Mouse (Mus musculus) midbrain, embryonic 16.5 days (tissue): ENCODE measurements around the gene Nbea. TPM values are rescaled to one million over a fixed set of nuclear protein-coding genes. Genes with fewer than 3 reads are reported as not detected.

Experiments
- ATAC-seq: fragments of 200-750 bp; cut with Nextera tagmentation; 2 replicates; pipeline ENCODE4 v1.8.0; 2017; ENCODE audit warnings: moderate TSS enrichment
- H3K27ac ChIP-seq: fragments of 300-500 bp; sonication (generic); 2 replicates; pipeline ENCODE4 v1.5.1; 2014; ENCODE audit warnings: mild to moderate bottlenecking, low read length, mixed read lengths
- H3K27me3 ChIP-seq: fragments of 300-500 bp; sonication (generic); 2 replicates; pipeline ENCODE4 v1.6.1; 2014; ENCODE audit warnings: low read depth, low read length, mixed read lengths; ENCODE audit not compliant: control insufficient read depth, insufficient read depth
- H3K36me3 ChIP-seq: fragments of 300-500 bp; sonication (generic); 2 replicates; pipeline ENCODE4 v1.6.1; 2014; ENCODE audit warnings: mild to moderate bottlenecking, low read length, moderate library complexity, mixed read lengths; ENCODE audit not compliant: control insufficient read depth, insufficient read depth
- H3K4me1 ChIP-seq: fragments of 300-500 bp; sonication (generic); 2 replicates; pipeline ENCODE4 v1.6.1; 2014; ENCODE audit warnings: mild to moderate bottlenecking, low read length, mixed read lengths; ENCODE audit not compliant: control insufficient read depth, insufficient read depth
- H3K4me2 ChIP-seq: fragments of 300-500 bp; sonication (generic); 2 replicates; pipeline ENCODE4 v1.6.1; 2014; ENCODE audit warnings: mild to moderate bottlenecking, low read length, mixed read lengths
- H3K4me3 ChIP-seq: fragments of 300-500 bp; sonication (generic); 2 replicates; pipeline ENCODE4 v1.5.1; 2014; ENCODE audit warnings: low read depth, mild to moderate bottlenecking, low read length, moderate library complexity, mixed read lengths
- H3K9ac ChIP-seq: fragments of 300-500 bp; sonication (generic); 2 replicates; pipeline ENCODE4 v1.6.1; 2014; ENCODE audit warnings: low read depth, low read length, mixed read lengths
- H3K9me3 ChIP-seq: fragments of 300-500 bp; sonication (generic); replicated peaks from 2 replicates; pipeline ENCODE4 v1.6.1; 2014; ENCODE audit warnings: mild to moderate bottlenecking, low read length, mixed read lengths; ENCODE audit not compliant: control insufficient read depth, poor library complexity, severe bottlenecking
- WGBS: fragments of 180-500 bp; shearing (Covaris S2); extraction: QIAGEN DNeasy Blood & Tissue Kit; methylation state at CpG from one replicate; pipeline ENCODE4 v1.1.7; 2014; 5-methylcytosine and 5-hydroxymethylcytosine counted together
- polyA plus RNA-seq: library from polyadenylated mRNA; unstranded; fragments of >200 nt; fragmentation: Nextera tagmentation; extraction: Ambion mirVana; gene quantifications from 2 replicates; pipeline ENCODE4 v1.2.1, GENCODE M21; 2015

Gene Nbea
- polyA plus RNA-seq, 1 experiment from 2014 or later = 60.2 TPM

DNA sequence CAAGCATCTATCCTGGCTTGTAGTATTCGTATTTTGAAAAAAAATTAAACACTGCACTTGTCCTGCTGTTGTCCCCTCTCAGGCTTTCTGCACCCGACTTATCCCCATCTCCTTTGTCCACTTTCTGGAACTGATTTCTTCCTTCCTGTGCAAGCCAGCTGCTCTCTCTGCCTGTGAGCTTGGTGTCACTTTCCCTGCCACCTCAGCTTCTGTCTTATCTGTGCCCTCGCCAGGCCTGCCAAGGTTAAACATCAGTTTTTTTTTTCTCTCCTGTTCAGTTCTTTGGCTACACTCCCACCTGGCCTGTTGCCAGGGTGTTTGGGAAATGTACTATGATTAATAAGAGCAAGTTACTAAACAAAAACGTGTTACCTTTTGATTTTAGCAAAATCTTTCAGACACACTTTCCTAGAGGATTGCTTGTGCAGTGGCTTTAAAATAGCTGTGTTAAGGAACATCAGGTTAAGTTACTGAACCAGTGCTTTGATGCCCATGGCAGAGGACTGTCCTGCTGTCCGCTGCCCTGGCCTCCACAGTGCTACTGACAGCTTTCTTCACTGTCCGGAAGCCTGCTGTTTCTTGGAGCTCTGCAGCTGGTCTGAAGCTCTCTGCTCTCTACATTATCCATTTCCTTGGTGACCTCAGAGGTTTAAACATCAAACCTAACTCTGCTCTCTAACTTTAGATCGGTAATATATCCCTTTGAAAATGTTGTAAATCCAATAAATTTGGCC lies 389.5 kb downstream of the Nbea start:
- 0 out of 2 replicates have a peak overlapping the region, but pooled peaks have one; percentile 58 for H3K27ac ChIP-seq
- no peaks in the 10 kb centered on the region for H3K36me3 ChIP-seq
- H3K4me1 ChIP-seq = peaks cover 18% of the 10 kb centered on the region
- ATAC-seq = 0 out of 2 replicates have a peak, but pooled peaks have one; percentile 32
- H3K9ac ChIP-seq = no peak overlapping the region
- no peaks in the 10 kb centered on the region for H3K9me3 ChIP-seq
- no peaks in the 10 kb centered on the region for H3K27me3 ChIP-seq
- WGBS = 52% methylated on average over 7 of the region's 7 CpGs
- H3K4me3 ChIP-seq = no peak overlapping the region
- H3K4me2 ChIP-seq = no peak overlapping the region

DNA sequence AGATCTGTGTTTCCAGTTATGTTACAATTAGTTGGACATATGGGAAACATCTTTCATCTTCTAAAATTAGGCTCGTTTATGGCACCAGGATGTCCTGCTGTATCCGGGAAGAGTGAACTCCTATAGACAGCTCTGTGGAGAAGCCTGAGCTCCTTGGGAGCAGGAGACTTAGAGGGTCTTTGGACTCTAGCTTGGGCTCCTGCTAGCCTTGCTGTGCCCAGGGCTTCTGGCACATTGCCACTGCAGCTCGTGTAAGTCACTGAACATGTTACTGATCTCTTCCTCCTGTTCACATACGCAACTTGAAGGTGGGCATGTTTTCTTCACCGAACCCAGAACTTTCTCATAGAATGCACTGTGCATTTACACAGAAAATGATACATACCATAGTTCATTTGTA lies 391.2 kb downstream of the Nbea start:
- no peak overlapping the region for H3K27ac ChIP-seq
- H3K27me3 ChIP-seq = no peaks in the 10 kb centered on the region
- no peaks in the 10 kb centered on the region for H3K9me3 ChIP-seq
- H3K36me3 ChIP-seq = no peaks in the 10 kb centered on the region
- no peak overlapping the region for H3K4me2 ChIP-seq
- no peak for ATAC-seq
- H3K9ac ChIP-seq = no peak overlapping the region
- peaks cover 19% of the 10 kb centered on the region for H3K4me1 ChIP-seq
- no peak overlapping the region for H3K4me3 ChIP-seq
- 77% methylated on average over 5 of the region's 5 CpGs for WGBS

DNA sequence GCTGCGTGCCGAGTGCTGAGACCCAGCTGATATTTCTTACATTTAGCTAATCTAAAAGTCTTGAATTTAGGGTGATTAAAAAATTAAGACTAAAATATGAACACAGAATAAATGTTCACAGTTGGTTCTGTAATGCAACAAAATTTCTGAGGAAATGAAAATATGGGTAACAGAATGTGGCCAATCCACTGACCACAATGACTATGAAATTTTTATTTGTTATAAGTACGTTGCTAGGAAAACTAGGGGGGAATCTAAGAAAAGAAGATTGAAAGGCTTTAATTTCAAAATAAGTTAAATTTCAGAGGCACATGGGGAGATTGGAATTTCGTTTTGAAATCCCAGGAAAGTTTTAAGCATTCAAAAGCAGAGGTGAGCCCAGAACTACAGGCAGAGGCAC lies 392.9 kb downstream of the Nbea start:
- H3K36me3 ChIP-seq = no peaks in the 10 kb centered on the region
- no peak overlapping the region for H3K4me3 ChIP-seq
- H3K9ac ChIP-seq = no peak overlapping the region
- no peaks in the 10 kb centered on the region for H3K9me3 ChIP-seq
- no peaks in the 10 kb centered on the region for H3K27me3 ChIP-seq
- no peak overlapping the region for H3K4me2 ChIP-seq
- 81% methylated on average over 4 of the region's 4 CpGs for WGBS
- peak overlapping the region; percentile 62; the same call in 1 of the 2 replicates for H3K27ac ChIP-seq
- no peak for ATAC-seq
- peaks cover 19% of the 10 kb centered on the region for H3K4me1 ChIP-seq

DNA sequence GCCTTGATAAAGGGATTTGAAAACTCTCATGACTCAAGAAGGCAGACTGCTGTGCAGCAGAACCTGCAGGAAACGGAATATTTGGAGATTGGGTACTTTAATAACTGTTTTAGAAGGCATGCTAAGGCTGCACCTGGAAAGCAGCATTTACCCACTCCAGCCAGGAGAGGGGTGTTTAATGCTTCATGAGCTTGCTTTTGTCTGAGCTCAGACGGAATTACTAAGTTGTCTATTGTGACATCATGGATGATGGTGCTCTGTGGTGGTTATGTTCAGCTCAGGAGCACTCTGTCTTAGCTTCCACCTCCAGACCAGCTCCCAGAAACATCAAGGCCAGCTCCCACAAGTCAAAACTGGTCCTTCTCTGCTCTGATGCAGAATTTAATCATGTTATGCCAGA lies 393.6 kb downstream of the Nbea start:
- Histone ChIP-seq H3K4me1 (peaks cover 19% of the 10 kb centered on the region), H3K4me3 (no peak overlapping the region), H3K9me3 (no peaks in the 10 kb centered on the region), H3K4me2 (peak overlapping the region; percentile 10; the same call in 1 of the 2 replicates), H3K36me3 (no peaks in the 10 kb centered on the region), H3K27me3 (no peaks in the 10 kb centered on the region), H3K9ac (no peak overlapping the region; the same call in 1 of the 2 replicates), H3K27ac (peak overlapping the region; percentile 81)
- peak; percentile 44; the same call in 1 of the 2 replicates for ATAC-seq
- WGBS = 21% methylated on average over 2 of the region's 2 CpGs

DNA sequence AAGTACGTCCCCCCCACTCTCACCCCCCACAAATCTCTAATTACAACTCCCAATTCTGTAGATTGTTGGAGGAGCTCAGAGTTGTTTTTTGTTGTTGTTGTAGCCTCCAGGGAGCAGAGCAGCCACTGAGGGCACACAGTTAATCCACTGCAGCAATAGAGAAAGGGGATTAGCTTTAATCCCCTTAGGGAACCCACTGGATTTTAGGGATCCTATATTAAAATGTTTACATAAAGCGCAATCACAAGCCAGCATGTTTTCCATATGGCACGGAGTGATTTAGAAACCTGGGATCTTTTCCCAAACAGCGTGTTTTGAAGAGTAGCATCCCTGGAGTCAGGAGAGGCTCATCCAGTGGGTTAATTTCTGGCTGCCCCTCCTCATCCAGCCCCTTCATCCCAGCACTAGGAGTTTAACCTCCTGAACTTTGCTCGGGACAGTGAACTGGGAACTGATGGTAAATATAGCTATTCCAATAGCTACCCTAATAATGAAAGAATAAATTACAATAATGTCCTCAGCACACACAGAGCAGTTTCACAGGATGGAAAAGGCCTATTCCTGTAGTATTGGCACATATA lies 394.8 kb downstream of the Nbea start:
- no peaks in the 10 kb centered on the region for H3K27me3 ChIP-seq
- peak overlapping the region; percentile 21; the same call in 1 of the 2 replicates for H3K9ac ChIP-seq
- no peaks in the 10 kb centered on the region for H3K9me3 ChIP-seq
- H3K36me3 ChIP-seq = no peaks in the 10 kb centered on the region
- 21% methylated on average over 5 of the region's 5 CpGs for WGBS
- peak overlapping the region; percentile 33 for H3K4me2 ChIP-seq
- H3K4me1 ChIP-seq = peaks cover 14% of the 10 kb centered on the region
- no peak for ATAC-seq
- H3K4me3 ChIP-seq = 0 out of 2 replicates have a peak overlapping the region, but pooled peaks have one; percentile 2
- peak overlapping the region; percentile 81 for H3K27ac ChIP-seq

DNA sequence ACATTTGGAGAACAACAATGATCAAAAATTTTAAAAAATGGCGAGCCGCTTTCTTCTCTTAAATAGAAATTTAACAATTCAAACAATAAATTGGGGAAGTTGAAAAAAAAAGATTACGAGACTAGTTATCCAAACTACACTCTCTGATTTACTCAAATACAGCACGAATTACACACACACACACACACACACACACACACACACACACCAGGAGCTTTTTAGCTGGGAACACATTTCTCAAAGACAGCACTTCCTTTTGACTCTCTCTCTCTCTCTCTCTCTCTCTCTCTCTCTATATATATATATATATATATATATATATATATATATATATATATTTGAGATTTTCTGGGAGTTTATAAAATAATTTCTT lies 395.3 kb downstream of the Nbea start:
- Histone ChIP-seq H3K9ac (no peak overlapping the region), H3K9me3 (no peaks in the 10 kb centered on the region), H3K4me2 (peak overlapping the region; percentile 80), H3K27me3 (no peaks in the 10 kb centered on the region), H3K27ac (peak overlapping the region; percentile 97), H3K4me3 (peak overlapping the region; percentile 45), H3K36me3 (no peaks in the 10 kb centered on the region), H3K4me1 (peaks cover 13% of the 10 kb centered on the region)
- no peak for ATAC-seq
- 8% methylated on average over 4 of the region's 4 CpGs for WGBS

DNA sequence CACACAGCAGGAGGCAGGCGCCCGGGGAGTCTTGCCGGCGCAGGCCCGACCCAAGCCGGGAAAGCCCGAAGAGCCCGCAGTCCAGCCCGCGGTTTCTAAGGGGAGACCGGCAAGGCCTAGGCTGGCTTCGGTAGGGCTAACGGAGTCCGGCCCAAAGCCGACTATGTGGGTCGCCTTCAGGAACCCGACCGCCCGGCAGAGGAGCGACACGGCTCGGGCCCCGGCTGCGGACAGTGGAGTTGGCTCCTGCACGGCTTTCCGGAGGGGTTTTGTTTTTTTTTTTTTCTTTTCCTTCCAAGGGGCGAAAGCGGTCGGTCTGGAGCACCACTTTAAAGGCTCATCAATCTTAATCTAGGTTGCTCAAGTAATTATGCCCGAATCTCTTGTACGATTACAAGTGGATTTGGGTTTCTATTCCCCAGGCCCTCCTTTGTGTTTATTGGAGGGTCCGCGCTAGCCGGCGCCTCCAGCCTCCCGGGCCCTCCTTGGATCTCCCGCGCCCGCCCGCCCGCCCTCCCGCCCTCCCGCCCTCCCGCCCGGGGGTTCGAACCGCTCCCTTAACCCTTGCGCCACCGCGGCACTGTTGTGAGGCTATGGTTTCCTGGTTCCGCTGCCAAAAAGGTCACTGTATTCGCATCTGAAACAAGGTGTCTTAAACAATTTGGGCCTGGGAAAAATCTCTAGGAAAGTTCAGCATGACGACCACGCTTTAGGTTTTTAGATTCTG lies 395.9 kb downstream of the Nbea start:
- 4% methylated on average over 47 of the region's 54 CpGs for WGBS
- peak overlapping the region; percentile 97 for H3K27ac ChIP-seq
- H3K4me2 ChIP-seq = peak overlapping the region; percentile 80

DNA sequence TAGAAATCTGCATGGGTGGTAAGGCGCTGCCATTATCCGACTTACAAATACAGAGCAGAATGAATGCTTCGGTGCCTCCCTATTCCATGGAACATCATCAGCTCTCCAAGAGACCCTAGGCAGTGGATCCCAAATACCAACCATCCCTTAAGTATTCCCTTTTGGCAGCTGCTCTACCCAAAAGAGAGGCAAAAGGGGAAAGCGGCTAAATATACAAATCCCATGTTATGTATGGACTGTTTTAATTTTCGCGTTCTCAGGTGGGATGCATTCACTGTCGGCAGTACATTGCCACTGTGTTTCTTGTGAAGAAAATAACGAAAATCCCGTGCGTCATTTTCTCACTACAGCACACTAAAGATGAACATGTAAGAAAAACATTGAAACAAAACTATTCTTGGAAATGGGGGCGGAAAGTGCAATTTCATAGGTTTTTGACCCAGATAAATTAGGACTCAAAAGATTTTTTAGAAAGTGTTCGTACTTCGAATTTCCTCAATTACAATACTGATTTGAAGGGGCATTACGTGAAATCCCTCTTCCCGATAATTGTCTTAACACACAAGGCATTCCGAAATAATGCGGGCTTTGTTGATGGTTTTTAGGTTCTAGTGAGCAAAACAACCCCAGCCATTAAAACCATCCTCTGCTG lies 396.5 kb downstream of the Nbea start:
- 17% methylated on average over 17 of the region's 17 CpGs for WGBS
- Histone ChIP-seq H3K27ac (peak overlapping the region; percentile 97), H3K4me2 (peak overlapping the region; percentile 80), H3K9ac (peak overlapping the region; percentile 81), H3K9me3 (no peaks in the 10 kb centered on the region), H3K36me3 (no peaks in the 10 kb centered on the region), H3K27me3 (no peaks in the 10 kb centered on the region), H3K4me3 (peak overlapping the region; percentile 45), H3K4me1 (peaks cover 16% of the 10 kb centered on the region)
- ATAC-seq = no peak

More for the DNA sequence above, 395.9 kb downstream of the Nbea start:
- H3K9me3 ChIP-seq = no peaks in the 10 kb centered on the region
- H3K9ac ChIP-seq = peak overlapping the region; percentile 81
- no peaks in the 10 kb centered on the region for H3K27me3 ChIP-seq
- peak; percentile 46 for ATAC-seq
- H3K36me3 ChIP-seq = no peaks in the 10 kb centered on the region
- peak overlapping the region; percentile 45 for H3K4me3 ChIP-seq
- peaks cover 13% of the 10 kb centered on the region for H3K4me1 ChIP-seq
